Mouse (Mus musculus) skeletal muscle tissue, adult 2 months (tissue): ENCODE measurements at regions not wholly inside any gene's neighbourhood (a gene's known extent, or its start where the extent isn't known, plus 50 kb on each side); places are given as distances from the start of the nearest gene placed in this dataset.
A peak's percentile ranks its signal among the peaks of the same experiment; 100 is the strongest.

Experiments
- DNase-seq: peaks from one replicate; pipeline ENCODE4 v3.0.0-alpha.2; 2012; ENCODE audit warnings: low read depth, low spot score

DNA sequence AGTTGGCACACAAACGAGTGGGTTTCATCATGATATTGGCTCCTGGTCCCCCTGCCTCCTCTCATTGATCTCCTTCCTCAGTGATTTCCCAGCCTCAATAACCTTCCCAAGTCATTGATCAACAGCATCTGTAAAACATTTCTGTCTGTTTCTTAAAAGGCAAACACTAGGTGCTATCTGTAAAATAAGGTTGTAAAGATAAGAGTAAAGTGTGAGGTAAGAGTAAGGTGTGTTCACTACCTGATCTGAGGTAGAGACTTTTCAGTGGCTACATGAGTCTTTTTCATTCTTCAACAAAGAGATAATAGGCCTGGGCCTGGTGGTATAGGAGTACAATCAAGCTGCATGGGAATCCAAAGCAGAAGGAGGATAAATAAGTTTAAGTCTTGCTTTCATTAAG lies 55.7 kb downstream of the Plk2 start:
- no peak for DNase-seq

- DNase-seq = no peak
Measured at GRCm38 (mm10) chr13:110452009-110452525, 57.2 kb downstream of the Plk2 start.

DNA sequence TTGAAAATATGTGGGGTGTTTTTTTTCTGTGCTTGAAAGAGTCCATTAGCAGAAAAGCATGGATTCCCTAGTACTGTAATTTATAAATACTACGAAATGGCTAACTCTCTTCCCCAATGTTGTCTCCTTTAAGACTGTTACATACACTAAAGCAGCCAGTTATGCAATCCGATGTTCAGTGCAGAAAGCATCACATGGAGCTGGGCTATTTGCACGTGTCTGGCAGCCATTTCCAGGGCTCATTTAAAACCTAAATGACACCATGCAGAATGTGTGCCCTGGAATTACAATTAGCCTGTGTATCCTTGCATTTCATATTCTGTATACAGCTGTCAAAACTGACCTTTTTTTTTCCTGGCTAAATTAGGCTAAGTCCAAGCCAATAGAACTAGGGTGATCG lies 60.2 kb downstream of the Plk2 start:
- no peak for DNase-seq

GRCm38 (mm10) chr13:110455569-110456196 lies 60.8 kb downstream of the Plk2 start:
- no peak for DNase-seq

DNA sequence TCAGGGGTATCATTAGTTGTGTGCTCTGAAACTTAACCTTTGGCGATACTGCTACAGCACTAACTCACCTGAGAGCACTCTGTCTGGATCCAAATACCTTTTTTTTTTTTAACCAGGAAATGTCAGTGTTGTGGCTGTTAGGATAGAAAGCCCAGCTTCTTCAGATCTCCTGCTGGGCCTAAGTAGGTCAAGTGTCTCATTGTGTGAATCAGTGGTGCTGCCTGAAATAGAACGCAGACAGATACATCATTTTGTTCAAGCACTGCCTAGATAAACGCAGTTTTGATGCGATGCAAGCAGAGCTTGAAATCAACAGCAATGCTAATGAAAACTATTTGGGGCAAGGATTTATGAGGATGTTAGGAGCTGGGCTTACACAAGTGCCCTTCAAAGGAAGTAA lies 63.9 kb downstream of the Plk2 start:
- DNase-seq = no peak

GRCm38 (mm10) chr13:110461581-110461980 lies 66.7 kb downstream of the Plk2 start:
- DNase-seq = no peak

DNA sequence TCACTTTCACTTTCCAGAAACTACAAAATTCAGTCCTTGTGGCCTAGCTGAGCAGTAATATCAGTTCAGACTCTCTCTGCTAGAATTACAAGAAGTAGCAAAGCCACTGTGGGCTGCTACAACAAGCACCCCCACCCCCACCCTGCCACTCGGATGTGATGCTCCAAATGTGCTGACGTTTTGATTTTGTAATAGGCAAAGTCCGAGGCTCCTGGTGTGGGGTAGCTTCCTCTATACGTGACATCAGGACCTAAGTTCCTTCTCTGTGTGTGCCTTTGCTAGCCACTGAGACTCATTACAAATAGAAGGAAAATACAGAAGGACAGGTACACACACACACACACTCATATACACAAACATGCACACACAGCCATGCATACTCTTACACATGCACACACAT lies 76.7 kb downstream of the Plk2 start:
- no peak for DNase-seq

DNA sequence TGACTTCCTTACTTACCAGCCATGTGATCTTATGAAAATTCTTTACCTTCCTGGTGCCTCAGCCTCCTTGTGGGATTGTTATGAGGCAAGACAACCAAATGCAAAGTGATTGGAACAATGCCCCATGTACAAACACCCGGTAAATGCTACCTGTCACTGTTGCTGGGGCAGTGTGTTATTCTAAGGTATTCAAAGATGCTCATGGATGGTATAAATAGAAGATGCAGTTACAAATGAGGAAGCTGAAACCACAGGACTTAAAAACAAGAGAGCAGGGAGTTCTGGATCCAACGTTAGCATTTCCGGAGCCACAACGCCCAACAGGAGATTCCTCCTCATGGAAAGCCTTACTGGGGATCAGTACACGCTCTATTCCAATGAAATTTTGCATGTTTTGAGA lies 82.9 kb downstream of the Plk2 start:
- no peak for DNase-seq

- DNase-seq = no peak
Measured at GRCm38 (mm10) chr13:110484358-110484940, 89.6 kb downstream of the Plk2 start.

- no peak for DNase-seq
Measured at GRCm38 (mm10) chr13:110485515-110485914, 90.7 kb downstream of the Plk2 start.

- DNase-seq = no peak
Measured at GRCm38 (mm10) chr13:110490166-110490565, 95.3 kb downstream of the Plk2 start.

GRCm38 (mm10) chr13:110492296-110493001 lies 97.6 kb downstream of the Plk2 start:
- no peak for DNase-seq

GRCm38 (mm10) chr13:110493002-110493552 lies 98.2 kb downstream of the Plk2 start:
- DNase-seq = no peak

DNA sequence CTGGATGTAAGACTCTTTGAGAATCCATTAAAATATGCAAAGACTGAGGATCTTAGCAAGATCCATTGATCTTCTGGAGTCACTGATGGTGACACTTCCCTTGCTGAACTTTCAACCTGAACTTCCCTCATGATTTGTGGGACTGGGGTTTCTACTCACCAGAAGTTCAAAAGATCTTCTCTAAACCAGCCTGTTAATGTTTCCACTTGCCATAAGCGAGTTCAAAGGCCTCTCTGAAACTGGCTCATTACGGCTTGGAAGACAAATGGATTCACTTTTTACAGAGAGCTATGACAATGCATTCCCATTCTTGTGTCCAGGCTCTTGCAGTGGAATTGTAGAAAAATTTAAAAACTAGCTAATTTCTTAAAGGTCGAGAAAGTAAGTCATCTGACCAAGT lies 102.6 kb downstream of the Plk2 start:
- DNase-seq = no peak

DNA sequence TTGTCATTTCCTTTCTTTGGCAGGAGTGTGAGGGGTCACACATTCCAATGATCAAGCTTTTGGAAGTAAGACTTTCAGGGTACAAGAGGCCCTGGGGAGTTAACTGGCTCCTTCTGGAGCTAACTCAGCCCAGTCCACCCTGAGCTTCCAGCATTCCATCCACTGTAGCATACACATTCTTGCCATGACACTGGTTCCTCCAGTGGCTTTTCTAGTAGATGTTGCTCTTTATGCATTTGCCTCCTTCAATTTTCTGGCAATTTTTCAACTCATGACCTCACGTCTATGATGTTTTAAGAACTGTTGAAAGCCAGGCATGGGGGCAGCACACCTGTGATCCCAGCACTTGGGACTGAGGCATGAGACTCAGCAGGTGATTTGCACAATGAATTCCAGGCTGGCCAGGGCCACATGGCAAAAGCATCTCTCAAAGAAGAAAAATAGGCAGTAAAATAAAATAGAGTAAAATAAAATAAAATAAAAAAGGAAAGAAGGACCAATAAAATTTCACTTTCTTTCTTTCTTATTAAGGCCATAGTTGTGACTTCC lies 113.0 kb downstream of the Plk2 start:
- no peak for DNase-seq

GRCm38 (mm10) chr13:110517986-110518385 lies 123.1 kb downstream of the Plk2 start:
- DNase-seq = no peak

- DNase-seq = no peak
Measured at GRCm38 (mm10) chr13:110522974-110523373, 128.1 kb downstream of the Plk2 start.

DNA sequence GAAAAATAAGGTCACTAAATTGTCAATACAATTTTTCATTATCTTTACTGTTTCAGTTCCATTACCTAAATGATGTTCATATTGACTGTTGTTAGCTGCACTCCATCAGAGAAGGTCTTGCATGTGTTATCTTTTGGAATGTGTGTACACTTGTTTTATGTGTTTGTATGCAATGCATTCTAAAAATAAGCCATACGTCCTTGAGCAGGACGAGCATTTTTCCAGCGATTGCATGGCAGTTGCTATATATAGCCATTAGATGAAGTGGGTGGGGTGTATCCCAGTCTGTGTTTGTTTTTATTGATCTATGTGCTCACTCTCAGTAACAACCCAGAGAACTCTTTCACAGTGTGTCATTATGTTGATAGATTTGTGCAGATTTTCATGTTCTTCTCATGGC lies 132.8 kb downstream of the Plk2 start:
- DNase-seq = no peak

DNA sequence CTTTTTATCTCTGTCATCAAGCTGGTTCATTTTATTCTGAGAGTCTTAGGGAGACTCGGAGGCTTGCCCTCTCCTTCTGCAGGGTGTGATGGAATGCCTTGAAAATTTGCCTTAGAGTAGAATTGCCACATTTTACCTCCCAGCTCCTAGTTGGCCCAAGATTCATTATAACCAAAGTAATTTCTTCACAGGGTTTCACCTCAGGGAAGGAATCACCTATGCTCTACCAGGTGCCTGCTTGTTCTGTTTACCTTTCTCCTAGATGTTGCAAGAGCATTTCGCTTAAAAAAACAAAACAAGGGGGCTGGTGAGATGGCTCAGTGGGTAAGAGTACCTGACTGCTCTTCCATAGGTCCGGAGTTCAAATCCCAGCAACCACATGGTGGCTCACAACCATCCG lies 134.8 kb downstream of the Plk2 start:
- DNase-seq = no peak

DNA sequence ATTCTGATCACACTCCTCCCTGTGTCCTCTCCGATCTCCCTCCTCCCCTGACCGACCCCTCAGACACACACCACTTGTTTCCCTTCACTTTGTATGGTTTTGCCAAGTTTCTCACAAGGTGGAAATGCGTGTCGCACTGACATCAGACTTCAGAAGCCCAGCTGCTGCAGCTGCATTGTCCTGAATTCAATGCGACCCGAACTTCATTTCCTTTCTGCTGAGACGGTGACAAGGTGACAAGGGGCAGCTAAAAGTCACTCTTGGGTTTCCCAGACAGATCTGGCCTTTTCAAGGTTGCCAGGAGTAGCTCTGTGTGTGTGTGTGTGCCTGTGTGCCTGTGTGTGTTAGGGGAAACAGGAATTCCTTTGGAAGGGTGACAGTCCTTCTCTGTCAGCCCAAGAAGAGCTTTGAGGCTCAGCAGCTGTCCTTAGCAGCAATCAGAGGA lies 139.5 kb downstream of the Plk2 start:
- no peak for DNase-seq

DNA sequence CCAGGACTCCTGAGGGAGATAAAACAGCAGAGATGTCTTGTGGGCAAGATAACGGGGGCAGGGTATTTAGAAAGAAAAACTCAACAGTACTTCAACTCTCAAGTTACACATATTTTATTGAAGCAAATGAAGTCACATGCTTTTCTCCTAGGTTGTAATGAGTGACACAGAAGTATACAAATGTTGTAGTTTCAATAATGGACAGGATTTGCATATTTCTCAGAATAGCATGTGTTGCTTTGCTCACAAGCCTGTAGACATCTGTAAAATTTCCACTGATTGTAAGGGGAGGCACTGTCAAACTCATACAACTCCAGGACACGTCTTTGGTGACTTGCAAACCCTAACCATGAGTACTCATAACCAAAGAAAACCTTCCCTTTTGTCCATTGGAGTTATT lies 140.9 kb downstream of the Plk2 start:
- DNase-seq = no peak

GRCm38 (mm10) chr13:110537960-110538463 lies 143.2 kb downstream of the Plk2 start:
- peak; percentile 61 for DNase-seq
